Mouse (Mus musculus) layer of hippocampus, adult 8-10 months (tissue): ENCODE results near the gene Hist1h3e. TPM values are rescaled to one million over a fixed set of nuclear protein-coding genes. Genes with fewer than 3 reads are reported as not detected.
A peak's percentile ranks its signal among the peaks of the same experiment; 100 is the strongest.
"Not testable (repeated sequence)": the region's sequence is repeated elsewhere in the genome, so short reads cannot be mapped to it uniquely, and the experiment has no call there.

ENCODE experiments used
- DNase-seq, 2 experiments: peaks; one replicate each; pipeline ENCODE4 v3.0.0; 2022; ENCODE audit warnings: low spot score in 2 of 2
- total RNA-seq, 4 experiments: library from RNA; stranded (reverse); gene quantifications; 2 replicates each; pipeline ENCODE4 v1.2.4; 2022

Hist1h3e gene
- total RNA-seq: 10 to 100 TPM; 34.8 to 43.2 (median 40.0) TPM

- peak; percentile 95 for DNase-seq
Measured at GRCm38 (mm10) chr13:23561883-23562659, at the start of gene Hist1h3e. Hist1h3e (minus strand) TSS chr13:23562369.

- no peak for DNase-seq
Measured at GRCm38 (mm10) chr13:23611638-23612037, 49.5 kb upstream of the Hist1h3e start.

DNA sequence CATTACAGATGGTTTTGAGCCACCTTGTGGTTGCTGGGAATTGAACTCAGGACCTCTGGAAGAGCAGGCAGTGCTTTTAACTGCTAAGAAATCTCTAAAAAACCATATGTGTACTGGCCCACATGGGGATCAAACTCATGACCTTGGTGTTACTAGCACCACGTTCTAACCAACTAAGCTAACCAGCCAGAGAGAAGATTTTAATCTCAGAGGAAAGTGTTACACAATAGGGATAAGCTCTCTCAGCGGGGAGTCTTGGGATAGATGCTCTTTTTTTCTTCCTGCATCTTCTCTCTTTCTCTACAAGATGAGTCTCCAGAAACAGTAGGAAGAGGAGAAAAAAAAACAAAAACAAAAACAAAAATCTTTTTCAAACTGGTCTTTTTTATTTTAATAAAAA lies 48.2 kb upstream of the Hist1h3e start:
- no peak for DNase-seq

- no peak for DNase-seq
Measured at GRCm38 (mm10) chr13:23609844-23610243, 47.7 kb upstream of the Hist1h3e start.

DNA sequence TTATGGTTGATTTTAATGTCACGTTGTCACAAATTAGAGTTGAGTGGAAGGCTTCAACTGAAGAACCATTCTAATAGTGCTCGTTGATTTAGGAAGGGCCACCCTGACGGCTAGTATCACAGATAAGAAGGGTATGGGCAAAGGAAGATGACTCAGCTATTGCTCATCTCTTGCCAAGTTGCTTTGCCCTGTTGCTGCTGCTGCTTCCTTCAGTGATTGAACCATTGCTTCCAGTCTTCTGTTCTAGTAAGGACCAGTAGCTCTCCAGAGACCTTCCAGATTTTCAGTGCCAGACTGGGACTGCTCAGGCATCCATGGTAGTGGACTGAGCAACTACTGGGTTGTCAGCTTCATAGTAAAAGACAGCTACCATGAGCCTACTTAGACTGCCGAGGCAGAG lies 47.0 kb upstream of the Hist1h3e start:
- DNase-seq: no peak

- no peak for DNase-seq
Measured at GRCm38 (mm10) chr13:23605052-23605451, 42.9 kb upstream of the Hist1h3e start.

DNA sequence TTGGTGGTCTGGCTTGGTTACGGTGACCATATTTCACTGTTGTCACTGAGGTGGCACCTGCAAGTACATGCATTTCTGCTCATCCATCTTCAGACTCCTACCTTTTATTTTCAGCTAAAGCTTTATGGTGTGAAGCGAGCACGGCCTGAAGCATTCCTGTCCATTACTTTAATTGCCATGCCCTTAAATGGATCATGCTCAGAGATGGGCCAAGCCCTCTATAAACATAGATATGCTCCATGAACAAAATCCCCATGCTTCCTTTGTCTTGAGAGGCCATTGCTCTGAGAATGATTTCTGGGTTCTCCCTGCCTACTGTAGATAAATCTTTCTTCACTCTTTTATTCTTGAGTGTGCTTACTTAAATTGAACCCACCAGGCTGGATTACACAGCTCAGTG lies 42.3 kb upstream of the Hist1h3e start:
- DNase-seq: no peak

- no peak for DNase-seq
Measured at GRCm38 (mm10) chr13:23603182-23603699, 41.1 kb upstream of the Hist1h3e start.

GRCm38 (mm10) chr13:23597957-23598356 lies 35.8 kb upstream of the Hist1h3e start:
- DNase-seq: peak in 1 of 2 experiments; percentile 66

DNA sequence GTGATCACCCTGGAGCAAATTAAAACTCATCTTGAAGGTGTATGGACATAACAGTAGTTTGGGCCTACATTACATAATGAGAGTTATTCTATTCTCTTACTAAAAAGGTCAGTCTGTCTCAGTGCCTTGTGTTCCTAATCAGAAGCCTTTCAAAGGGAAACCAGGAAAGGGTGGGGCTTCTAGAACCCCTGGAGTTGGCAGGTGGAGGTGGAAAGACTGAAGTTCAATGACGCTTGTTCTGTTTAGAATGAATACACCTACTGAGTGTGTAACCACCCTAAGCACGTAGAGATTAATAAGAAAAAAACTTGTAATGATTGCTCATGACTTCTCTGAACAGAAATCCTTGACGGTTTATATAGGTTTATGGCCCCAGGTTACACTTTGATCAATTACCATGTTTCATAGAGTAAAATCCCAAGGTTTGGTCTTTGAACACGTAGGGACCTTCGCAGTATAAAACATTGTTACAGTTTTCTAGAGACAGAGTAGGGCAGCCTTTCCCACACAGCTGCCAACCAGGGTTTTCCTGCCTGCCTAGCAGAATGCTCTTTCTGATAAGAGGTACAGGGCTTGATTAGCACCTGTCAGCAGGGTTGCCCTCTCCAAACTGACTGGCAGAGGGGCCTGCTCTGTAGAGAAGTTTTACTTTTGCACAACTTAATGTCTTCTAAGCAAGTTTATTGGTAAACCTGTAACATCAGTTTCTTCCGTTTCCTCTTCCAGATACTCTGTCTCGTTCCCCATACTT lies 33.6 kb upstream of the Hist1h3e start:
- no peak for DNase-seq

GRCm38 (mm10) chr13:23595185-23595584 lies 33.0 kb upstream of the Hist1h3e start:
- DNase-seq: no peak

GRCm38 (mm10) chr13:23593051-23593770 lies 31.0 kb upstream of the Hist1h3e start:
- no peak for DNase-seq

DNA sequence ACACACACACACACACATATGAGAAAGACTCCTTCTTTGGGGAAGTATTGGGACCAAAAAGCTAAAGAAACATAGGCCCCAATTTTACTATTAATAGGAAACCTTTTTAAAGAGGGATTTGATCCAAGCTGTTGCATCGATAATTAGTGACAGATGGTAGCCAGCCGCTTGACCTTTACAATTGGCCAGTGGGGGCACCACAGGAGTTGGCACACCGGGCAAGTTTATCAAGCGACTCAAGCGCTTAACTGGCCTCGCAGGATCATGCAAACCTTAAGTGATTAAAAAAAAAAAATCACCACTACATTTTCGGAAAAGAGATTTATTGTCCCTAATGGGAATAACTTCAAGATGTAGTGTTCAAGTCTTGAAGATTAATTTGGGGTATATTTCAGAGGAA lies 30.4 kb upstream of the Hist1h3e start:
- DNase-seq: no peak

DNA sequence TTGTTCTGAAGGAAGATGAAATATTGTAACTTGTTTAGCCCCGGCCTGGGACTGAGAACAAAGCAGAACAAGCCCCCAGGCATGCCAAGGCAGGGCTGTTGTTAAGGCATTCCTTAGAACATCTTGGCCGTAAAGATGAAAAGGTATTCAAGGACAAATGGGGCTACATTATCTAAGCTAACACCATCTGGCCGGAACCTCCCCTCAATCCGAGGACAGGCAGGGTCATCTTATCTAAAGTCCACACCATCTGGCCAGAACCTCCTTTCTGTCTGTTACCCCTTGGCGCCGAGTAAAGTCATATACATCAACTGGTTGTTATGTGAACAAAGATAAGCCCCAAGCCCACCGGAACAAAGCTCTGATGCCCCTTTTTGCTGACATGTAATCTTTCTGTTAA lies 29.7 kb upstream of the Hist1h3e start:
- not testable (repeated sequence) for DNase-seq

- DNase-seq: no peak
Measured at GRCm38 (mm10) chr13:23591206-23591605, 29.0 kb upstream of the Hist1h3e start.

DNA sequence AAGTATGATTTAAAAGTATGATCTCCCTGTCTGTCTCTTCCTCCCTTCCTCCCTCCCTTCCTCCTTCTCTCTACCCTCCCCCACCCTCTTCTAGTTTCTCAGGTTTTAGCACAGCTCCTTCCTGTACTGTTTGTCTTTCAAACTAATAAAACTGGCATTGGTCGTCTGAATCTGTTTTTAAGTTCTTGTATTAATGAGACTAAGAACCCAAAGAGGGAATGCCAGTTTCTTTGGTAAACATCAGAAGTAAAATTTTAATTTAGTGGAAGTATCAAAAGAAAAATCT lies 24.7 kb upstream of the Hist1h3e start:
- DNase-seq: no peak

GRCm38 (mm10) chr13:23586099-23586939 lies 24.1 kb upstream of the Hist1h3e start:
- DNase-seq: no peak

- peak; percentile 68 to 80 for DNase-seq
Measured at GRCm38 (mm10) chr13:23585442-23586098, 23.4 kb upstream of the Hist1h3e start.

GRCm38 (mm10) chr13:23585029-23585441 lies 22.9 kb upstream of the Hist1h3e start:
- DNase-seq: peak; percentile 63 to 66

- DNase-seq: no peak
Measured at GRCm38 (mm10) chr13:23584331-23584730, 22.2 kb upstream of the Hist1h3e start.
